Mouse (Mus musculus): ENCODE measurements at regions not wholly inside any gene's neighbourhood (a gene's known extent, or its start where the extent isn't known, plus 50 kb on each side); places are given as distances from the start of the nearest gene placed in this dataset.

GRCm38 (mm10) chr1:122169547-122169946 is 601.8 kb upstream of the Ddx18 start:
- TF ChIP-seq SIN3A (IDR thresholded peaks at IDR 0.05; ENCODE audit: low read length) (no peak), POLR2A (IDR thresholded peaks at IDR 0.05; ENCODE audit: low read depth, low read length) (no peak)

Data from CH12.LX (cell line).